Mouse (Mus musculus) lung, embryonic 16.5 days (tissue): ENCODE measurements around the gene 4932438A13Rik. TPM values are rescaled to one million over a fixed set of nuclear protein-coding genes. Genes with fewer than 3 reads are reported as not detected.

Experiments used
- ATAC-seq: fragments of 200-750 bp; cut with Nextera tagmentation; 2 replicates; pipeline ENCODE4 v1.8.0; 2017; ENCODE audit warnings: low read depth, mild to moderate bottlenecking, moderate library complexity
- H3K27ac ChIP-seq: fragments of 300-500 bp; sonication (generic); 2 replicates; pipeline ENCODE4 v1.5.1; 2014; ENCODE audit warnings: mild to moderate bottlenecking, control low read depth, low read length
- H3K27me3 ChIP-seq: fragments of 300-500 bp; sonication (generic); 2 replicates; pipeline ENCODE4 v1.6.1; 2014; ENCODE audit warnings: low read depth, low read length, mixed read lengths; ENCODE audit not compliant: control insufficient read depth, insufficient read depth
- H3K36me3 ChIP-seq: fragments of 300-500 bp; sonication (generic); 2 replicates; pipeline ENCODE4 v1.6.1; 2014; ENCODE audit warnings: low read length; ENCODE audit not compliant: control insufficient read depth, insufficient read depth
- H3K4me1 ChIP-seq: fragments of 300-500 bp; sonication (generic); replicated peaks from 2 replicates; pipeline ENCODE4 v1.6.1; 2014; ENCODE audit warnings: low read length, mixed read lengths; ENCODE audit not compliant: control insufficient read depth, insufficient read depth
- H3K4me2 ChIP-seq: fragments of 300-500 bp; sonication (generic); 2 replicates; pipeline ENCODE4 v1.6.1; 2014; ENCODE audit warnings: low read depth, low read length, control low read depth
- H3K4me3 ChIP-seq: fragments of 300-500 bp; sonication (generic); 2 replicates; pipeline ENCODE4 v1.5.1; 2014; ENCODE audit warnings: mild to moderate bottlenecking, low read length, control low read depth
- H3K9ac ChIP-seq: fragments of 300-500 bp; sonication (generic); 2 replicates; pipeline ENCODE4 v1.6.1; 2014; ENCODE audit warnings: low read length, control low read depth
- H3K9me3 ChIP-seq: fragments of 300-500 bp; sonication (generic); 2 replicates; pipeline ENCODE4 v1.6.1; 2016; ENCODE audit warnings: low read length; ENCODE audit not compliant: control insufficient read depth
- WGBS: fragments of 180-500 bp; shearing (Covaris S2); extraction: QIAGEN DNeasy Blood & Tissue Kit; methylation state at CpG from one replicate; pipeline ENCODE4 v1.1.7; 2014; 5-methylcytosine and 5-hydroxymethylcytosine counted together
- polyA plus RNA-seq: library from polyadenylated mRNA; unstranded; fragments of >200 nt; fragmentation: Nextera tagmentation; extraction: Ambion mirVana; gene quantifications from 2 replicates; pipeline ENCODE4 v1.2.1, GENCODE M21; 2015

Gene 4932438A13Rik
- 49.4 and 53.0 TPM in 2 replicates for polyA plus RNA-seq

- H3K27me3 ChIP-seq: no peaks in the 10 kb centered on the region
- H3K4me1 ChIP-seq: peaks cover 4% of the 10 kb centered on the region
- H3K4me2 ChIP-seq: peak within 1 kb of the TSS; percentile 67
- peak within 1 kb of the TSS; percentile 76 for H3K27ac ChIP-seq
- no peaks in the 10 kb centered on the region; the same call in 1 of the 2 replicates for H3K9me3 ChIP-seq
- WGBS: 1% methylated on average over 33 of the region's 38 CpGs
- H3K4me3 ChIP-seq: peak within 1 kb of the TSS; percentile 76
- H3K36me3 ChIP-seq: peaks cover 15% of the 10 kb centered on the region; the same call in 1 of the 2 replicates
- peak; percentile 99 for ATAC-seq
- peak within 1 kb of the TSS; percentile 84 for H3K9ac ChIP-seq
Observed at GRCm38 (mm10) chr3:36862721-36863275, at the start of gene 4932438A13Rik. Gene 4932438A13Rik (plus strand): TSS chr3:36863104.

GRCm38 (mm10) chr3:36816633-36817032 is 46.3 kb upstream of the 4932438A13Rik start:
- 77% methylated on average over 5 of the region's 5 CpGs for WGBS
- no peaks in the 10 kb centered on the region for H3K9me3 ChIP-seq
- H3K27me3 ChIP-seq: no peaks in the 10 kb centered on the region
- no peak overlapping the region for H3K4me2 ChIP-seq
- no peaks in the 10 kb centered on the region for H3K36me3 ChIP-seq
- H3K27ac ChIP-seq: no peak overlapping the region
- H3K4me1 ChIP-seq: no peaks in the 10 kb centered on the region
- no peak overlapping the region for H3K4me3 ChIP-seq
- no peak for ATAC-seq
- no peak overlapping the region for H3K9ac ChIP-seq

GRCm38 (mm10) chr3:36819402-36819801 is 43.5 kb upstream of the 4932438A13Rik start:
- Histone ChIP-seq H3K4me2 (no peak overlapping the region), H3K27ac (no peak overlapping the region), H3K9ac (no peak overlapping the region), H3K36me3 (no peaks in the 10 kb centered on the region), H3K27me3 (no peaks in the 10 kb centered on the region), H3K4me1 (no peaks in the 10 kb centered on the region), H3K9me3 (no peaks in the 10 kb centered on the region), H3K4me3 (no peak overlapping the region)
- 0 out of 2 replicates have a peak, but pooled peaks have one; percentile 28 for ATAC-seq
- WGBS: 29% methylated on average over 7 of the region's 7 CpGs

- no peak overlapping the region for H3K9ac ChIP-seq
- no peaks in the 10 kb centered on the region for H3K27me3 ChIP-seq
- no peak overlapping the region for H3K4me2 ChIP-seq
- H3K9me3 ChIP-seq: no peaks in the 10 kb centered on the region
- no peaks in the 10 kb centered on the region for H3K4me1 ChIP-seq
- H3K27ac ChIP-seq: no peak overlapping the region
- no peak overlapping the region for H3K4me3 ChIP-seq
- no peak for ATAC-seq
- WGBS: 82% methylated on average over 9 of the region's 9 CpGs
- H3K36me3 ChIP-seq: no peaks in the 10 kb centered on the region
Observed at GRCm38 (mm10) chr3:36821037-36821436, 41.9 kb upstream of the 4932438A13Rik start.

- no peak for ATAC-seq
- Histone ChIP-seq H3K9me3 (no peaks in the 10 kb centered on the region), H3K4me1 (no peaks in the 10 kb centered on the region), H3K36me3 (no peaks in the 10 kb centered on the region), H3K27ac (no peak overlapping the region), H3K9ac (no peak overlapping the region), H3K27me3 (no peaks in the 10 kb centered on the region), H3K4me2 (no peak overlapping the region), H3K4me3 (no peak overlapping the region)
- 53% methylated on average over 1 of the region's 1 CpGs for WGBS
Observed at GRCm38 (mm10) chr3:36825098-36825497, 37.8 kb upstream of the 4932438A13Rik start.

- Histone ChIP-seq H3K27ac (no peak overlapping the region), H3K27me3 (no peaks in the 10 kb centered on the region), H3K4me3 (no peak overlapping the region), H3K9ac (no peak overlapping the region), H3K36me3 (no peaks in the 10 kb centered on the region), H3K4me1 (no peaks in the 10 kb centered on the region), H3K4me2 (no peak overlapping the region), H3K9me3 (no peaks in the 10 kb centered on the region)
- WGBS: 70% methylated on average over 4 of the region's 4 CpGs
- ATAC-seq: no peak
Observed at GRCm38 (mm10) chr3:36825554-36825953, 37.4 kb upstream of the 4932438A13Rik start.

- no peak for ATAC-seq
- 51% methylated on average over 8 of the region's 8 CpGs for WGBS
- H3K36me3 ChIP-seq: no peaks in the 10 kb centered on the region
Observed at GRCm38 (mm10) chr3:36827274-36828025, 35.5 kb upstream of the 4932438A13Rik start.

GRCm38 (mm10) chr3:36830218-36830617 is 32.7 kb upstream of the 4932438A13Rik start:
- H3K4me1 ChIP-seq: no peaks in the 10 kb centered on the region
- H3K4me3 ChIP-seq: no peak overlapping the region
- H3K36me3 ChIP-seq: no peaks in the 10 kb centered on the region
- no peak overlapping the region for H3K9ac ChIP-seq
- H3K9me3 ChIP-seq: no peaks in the 10 kb centered on the region
- no peak overlapping the region for H3K4me2 ChIP-seq
- ATAC-seq: no peak
- no peaks in the 10 kb centered on the region for H3K27me3 ChIP-seq
- 85% methylated on average over 3 of the region's 3 CpGs for WGBS
- H3K27ac ChIP-seq: no peak overlapping the region

More at GRCm38 (mm10) chr3:36827274-36828025, 35.5 kb upstream of the 4932438A13Rik start:
- H3K4me2 ChIP-seq: no peak overlapping the region
- H3K4me3 ChIP-seq: no peak overlapping the region
- no peaks in the 10 kb centered on the region for H3K27me3 ChIP-seq
- no peaks in the 10 kb centered on the region for H3K4me1 ChIP-seq
- no peaks in the 10 kb centered on the region for H3K9me3 ChIP-seq
- H3K9ac ChIP-seq: no peak overlapping the region
- H3K27ac ChIP-seq: no peak overlapping the region

- Histone ChIP-seq H3K36me3 (no peaks in the 10 kb centered on the region), H3K27me3 (no peaks in the 10 kb centered on the region), H3K4me2 (no peak overlapping the region), H3K9ac (no peak overlapping the region), H3K27ac (no peak overlapping the region), H3K4me1 (no peaks in the 10 kb centered on the region), H3K4me3 (no peak overlapping the region), H3K9me3 (no peaks in the 10 kb centered on the region)
- ATAC-seq: no peak
- WGBS: 68% methylated on average over 4 of the region's 4 CpGs
Observed at GRCm38 (mm10) chr3:36834426-36834825, 28.5 kb upstream of the 4932438A13Rik start.
